Mouse (Mus musculus) neural tube, postnatal 0 days (tissue): ENCODE results near the gene Tceal5. TPM values are rescaled to one million over a fixed set of nuclear protein-coding genes. Genes with fewer than 3 reads are reported as not detected.

Source experiments
- microRNA-seq: library from miRNA; unstranded; fragments of <30 nt; microRNA quantifications from one replicate; pipeline ENCODE4, GENCODE M21; 2016
- polyA plus RNA-seq: library from polyadenylated mRNA; unstranded; fragments of >200 nt; fragmentation: Nextera tagmentation; extraction: Ambion mirVana; gene quantifications from 2 replicates; pipeline ENCODE4 v1.2.1, GENCODE M21; 2015

The Tceal5 gene
- 52.4 and 65.4 TPM in 2 replicates for polyA plus RNA-seq

DNA sequence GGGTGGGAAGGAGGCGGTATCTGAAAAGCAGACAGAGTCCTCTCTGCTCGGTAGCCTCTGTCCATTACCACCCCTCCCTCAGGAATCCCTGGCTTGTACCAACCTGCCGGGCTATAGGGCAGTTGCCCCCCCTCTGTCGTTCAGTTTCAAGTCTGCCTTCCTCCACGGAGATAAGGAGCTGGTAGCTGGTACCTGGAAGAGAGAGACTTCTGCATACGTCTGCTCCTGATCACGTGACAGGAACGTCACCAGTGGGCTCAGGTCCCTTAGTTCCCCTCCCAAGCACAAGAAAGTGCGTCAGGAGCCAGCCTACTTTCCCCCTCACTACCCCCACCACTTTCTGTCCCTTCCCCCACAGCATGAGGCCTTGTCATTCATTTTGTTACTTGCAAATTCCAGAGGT is at the start of gene Tceal5:
Gene Tceal5 (minus strand): TSS at position 213 of the 403 bp plus-strand sequence.

DNA sequence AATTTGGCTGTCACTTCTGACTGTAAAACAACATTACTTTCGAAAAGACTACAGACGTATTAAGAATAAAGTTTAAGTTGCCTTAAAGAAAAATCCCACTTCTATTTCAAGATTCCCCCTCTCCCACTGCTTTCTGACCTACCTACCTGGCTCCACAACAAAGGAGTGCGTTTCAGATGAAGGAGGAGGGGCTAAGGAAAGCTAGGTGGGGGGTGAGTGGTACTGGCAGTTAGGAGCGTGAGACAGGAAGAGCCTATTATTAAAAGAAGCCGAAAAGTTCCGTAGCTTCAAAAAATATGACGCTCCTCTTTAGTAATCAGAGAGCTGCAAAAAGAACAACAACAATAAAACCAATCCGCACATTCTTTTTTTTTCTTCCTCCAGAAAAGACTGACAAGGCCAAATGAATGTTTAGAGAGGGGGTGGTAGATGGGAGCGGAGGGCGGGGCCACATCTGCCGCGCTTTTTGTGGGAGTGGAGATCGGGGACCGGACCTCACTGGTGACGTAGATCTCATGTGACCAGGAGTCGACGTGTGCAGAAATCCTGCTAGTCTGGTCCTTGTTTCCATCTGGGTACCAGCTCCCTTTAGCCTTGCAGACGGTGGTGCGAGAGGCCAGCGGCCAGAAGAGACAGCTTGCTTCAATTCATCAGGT is 41.0 kb upstream of the Tceal5 start, which contains the start of gene Tceal9:
Gene Tceal9 (plus strand): TSS at position 506 of the 656 bp plus-strand sequence.

DNA sequence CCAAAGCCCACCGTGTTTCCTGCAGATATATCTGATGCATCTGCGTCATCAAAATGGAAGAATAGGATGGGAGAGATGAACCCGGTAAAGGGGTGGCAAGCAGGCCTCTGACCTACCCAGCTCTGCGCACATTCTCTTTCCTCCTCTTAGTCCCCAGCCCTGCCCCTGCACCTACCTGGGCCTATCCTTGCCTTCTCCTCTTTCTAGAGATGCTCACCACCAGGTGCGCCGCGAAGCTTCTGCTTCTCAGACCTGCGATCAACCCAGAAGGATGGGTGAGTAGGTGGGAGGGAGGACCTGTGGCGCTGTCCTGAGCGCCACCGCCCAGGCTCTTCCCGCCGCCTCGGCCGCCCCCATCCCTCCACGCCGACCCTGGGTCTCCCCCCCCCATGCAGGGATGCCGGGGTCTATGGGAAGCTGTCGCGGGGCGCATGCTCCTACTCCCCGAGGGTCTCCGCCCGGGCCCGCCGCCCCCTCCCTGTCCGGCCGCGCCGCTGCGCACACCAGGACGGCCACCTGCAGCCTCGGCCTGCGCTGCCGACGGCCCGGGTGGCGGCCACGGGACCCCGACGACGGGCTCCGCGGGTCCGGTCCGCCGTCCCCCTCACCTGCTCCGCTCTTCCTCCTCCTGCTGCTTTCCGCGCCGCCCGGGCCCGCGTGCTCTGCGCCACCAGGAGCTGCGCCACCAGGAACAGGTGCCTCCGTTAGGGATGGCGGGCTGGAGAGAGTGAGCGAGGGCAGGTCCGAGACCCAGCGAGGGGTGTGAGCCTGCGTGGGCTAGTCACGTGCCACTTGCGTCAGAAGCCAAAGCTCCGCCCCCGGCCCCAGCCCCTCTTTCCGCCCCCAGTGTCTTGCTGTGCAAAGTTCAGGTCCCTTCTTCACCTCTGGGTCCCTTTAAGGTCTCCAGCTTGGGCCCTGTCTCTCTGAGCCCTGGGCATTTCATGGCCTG is 11.3 kb upstream of the Tceal5 start, which contains the start of the genes Tceal7 and Bex1:
Gene Tceal7 (plus strand): TSS at position 51 of the 949 bp plus-strand sequence.
Gene Bex1 (minus strand): TSS at position 785 of the 949 bp plus-strand sequence.

DNA sequence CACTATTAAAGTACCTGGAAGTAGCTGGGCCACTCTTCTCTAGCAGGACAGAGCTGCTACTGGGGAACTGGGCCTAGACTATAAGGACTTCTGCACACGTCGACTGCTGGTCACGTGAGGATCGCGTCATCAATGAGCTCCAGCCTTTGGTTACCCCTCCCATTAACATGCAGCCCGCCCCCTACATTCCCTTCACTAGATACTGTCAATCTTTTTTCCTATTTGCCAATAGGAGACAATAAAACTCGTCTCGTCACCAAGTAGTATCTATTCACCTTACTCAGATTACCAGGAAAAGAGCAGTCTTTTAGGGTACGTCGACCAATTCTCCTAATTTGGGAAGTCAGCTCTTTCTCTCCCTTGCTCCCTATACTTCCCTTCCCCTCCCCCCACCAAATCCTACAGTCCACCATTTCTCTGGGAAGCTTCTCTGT is 31.5 kb downstream of the Tceal5 start, which contains the start of gene Tceal8:
Gene Tceal8 (minus strand): TSS at position 225 of the 434 bp plus-strand sequence.

Small RNA genes within 50 kb of the gene (microRNA-seq; reads per million reads assigned to microRNA genes)
- not detected for gene Mir6383

Other genes starting within 250 kb of the Tceal5 start
- 324 and 331 TPM in 2 replicates for gene Arxes2, start 210.1 kb downstream of the Tceal5 start, polyA plus RNA-seq
- 197 and 203 TPM in 2 replicates for gene Arxes1, start 170.5 kb downstream of the Tceal5 start, polyA plus RNA-seq
- gene Bex2, start 135.6 kb downstream of the Tceal5 start, polyA plus RNA-seq = 828 and 975 TPM in 2 replicates
- gene Nxf3, start 118.6 kb downstream of the Tceal5 start, polyA plus RNA-seq = 0.05 TPM in 1 of 2 replicates, not detected in the other
- 138 and 148 TPM in 2 replicates for gene Bex4, start 64.9 kb downstream of the Tceal5 start, polyA plus RNA-seq
- 121 and 140 TPM in 2 replicates for gene Tceal8, start 31.5 kb downstream of the Tceal5 start, polyA plus RNA-seq
- 4.8 and 5.7 TPM in 2 replicates for gene Tceal7, start 10.9 kb upstream of the Tceal5 start, polyA plus RNA-seq
- gene Bex1, start 11.6 kb upstream of the Tceal5 start, polyA plus RNA-seq = 276 and 299 TPM in 2 replicates
- gene Tceal9, start 41.2 kb upstream of the Tceal5 start, polyA plus RNA-seq = 245 and 250 TPM in 2 replicates
- gene Bex3, start 66.4 kb upstream of the Tceal5 start, polyA plus RNA-seq = 914 and 970 TPM in 2 replicates